Mouse (Mus musculus): ENCODE results near the gene Zfp276. TPM values are rescaled to one million over a fixed set of nuclear protein-coding genes. Genes with fewer than 3 reads are reported as not detected.
"Not testable (repeated sequence)": the region's sequence is repeated elsewhere in the genome, so short reads cannot be mapped to it uniquely, and the experiment has no call there.

Gene Zfp276
- polyA plus RNA-seq, 1 experiment from 2014 or later = 16.0 TPM

- peak overlapping the region; percentile 94 for H3K9ac ChIP-seq (ENCODE audit: low read depth, low read length)
- peaks cover 24% of the 10 kb centered on the region for H3K36me3 ChIP-seq (ENCODE audit: control insufficient read depth, insufficient read depth, low read length)
- H3K27ac ChIP-seq (ENCODE audit: low read depth, low read length) = peak overlapping the region; percentile 84
- H3K4me3 ChIP-seq (ENCODE audit: low read depth, low read length) = peak overlapping the region; percentile 99
- no peaks in the 10 kb centered on the region for H3K27me3 ChIP-seq (replicated peaks; ENCODE audit: control insufficient read depth, insufficient read depth, low read length)
- DNase-seq (ENCODE audit: low spot score) (no peak), ATAC-seq (replicated peaks; ENCODE audit: low FRiP score) (peak; percentile 32)
- peak overlapping the region; percentile 94 for H3K4me2 ChIP-seq
- under 1% methylated on average over 38 of the region's 40 CpGs for WGBS
- H3K4me1 ChIP-seq (replicated peaks; ENCODE audit: control insufficient read depth, insufficient read depth, low read length) = peaks cover 19% of the 10 kb centered on the region
- no peaks in the 10 kb centered on the region for H3K9me3 ChIP-seq (ENCODE audit: control insufficient read depth, low read length)
Observed at GRCm38 (mm10) chr8:123253451-123254098, 420 bp upstream of the Zfp276 start.

GRCm38 (mm10) chr8:123255170-123255569 lies 1.2 kb downstream of the Zfp276 start:
- no peak for DNase-seq (ENCODE audit: low spot score)
- Histone ChIP-seq H3K27ac (ENCODE audit: low read depth, low read length) (no peak overlapping the region), H3K27me3 (replicated peaks; ENCODE audit: control insufficient read depth, insufficient read depth, low read length) (no peaks in the 10 kb centered on the region), H3K4me1 (replicated peaks; ENCODE audit: control insufficient read depth, insufficient read depth, low read length) (peaks cover 19% of the 10 kb centered on the region), H3K4me3 (ENCODE audit: low read depth, low read length) (peak overlapping the region; percentile 99), H3K4me2 (peak overlapping the region; percentile 94), H3K36me3 (ENCODE audit: control insufficient read depth, insufficient read depth, low read length) (peaks cover 24% of the 10 kb centered on the region), H3K9me3 (ENCODE audit: control insufficient read depth, low read length) (no peaks in the 10 kb centered on the region), H3K9ac (ENCODE audit: low read depth, low read length) (peak overlapping the region; percentile 94)
- WGBS = 66% methylated on average over 6 of the region's 6 CpGs
- ATAC-seq (replicated peaks; ENCODE audit: low FRiP score) = no peak

- H3K9me3 ChIP-seq (ENCODE audit: control insufficient read depth, low read length) = no peaks in the 10 kb centered on the region
- no peak overlapping the region for H3K4me2 ChIP-seq
- H3K27ac ChIP-seq (ENCODE audit: low read depth, low read length) = no peak overlapping the region
- peaks cover 17% of the 10 kb centered on the region for H3K36me3 ChIP-seq (ENCODE audit: control insufficient read depth, insufficient read depth, low read length)
- H3K9ac ChIP-seq (ENCODE audit: low read depth, low read length) = no peak overlapping the region
- no peak for DNase-seq (ENCODE audit: low spot score)
- H3K27me3 ChIP-seq (replicated peaks; ENCODE audit: control insufficient read depth, insufficient read depth, low read length) = no peaks in the 10 kb centered on the region
- WGBS = 90% methylated on average over 3 of the region's 3 CpGs
- ATAC-seq (replicated peaks; ENCODE audit: low FRiP score) = no peak
- H3K4me3 ChIP-seq (ENCODE audit: low read depth, low read length) = no peak overlapping the region
- peaks cover 19% of the 10 kb centered on the region for H3K4me1 ChIP-seq (replicated peaks; ENCODE audit: control insufficient read depth, insufficient read depth, low read length)
Observed at GRCm38 (mm10) chr8:123257114-123257513, 3.1 kb downstream of the Zfp276 start.

GRCm38 (mm10) chr8:123257593-123257992 lies 3.6 kb downstream of the Zfp276 start:
- H3K36me3 ChIP-seq (ENCODE audit: control insufficient read depth, insufficient read depth, low read length) = peaks cover 17% of the 10 kb centered on the region
- H3K9ac ChIP-seq (ENCODE audit: low read depth, low read length); ATAC-seq (replicated peaks; ENCODE audit: low FRiP score): not testable (repeated sequence)

GRCm38 (mm10) chr8:123267926-123268656 lies 14.1 kb downstream of the Zfp276 start:
- DNase-seq (ENCODE audit: low spot score) (no peak), ATAC-seq (replicated peaks; ENCODE audit: low FRiP score) (0 out of 2 replicates have a peak, but pooled peaks have one; percentile 10)
- WGBS = 80% methylated on average over 14 of the region's 14 CpGs
- H3K4me1 ChIP-seq (replicated peaks; ENCODE audit: control insufficient read depth, insufficient read depth, low read length) = no peaks in the 10 kb centered on the region
- no peak overlapping the region for H3K9ac ChIP-seq (ENCODE audit: low read depth, low read length)
- H3K36me3 ChIP-seq (ENCODE audit: control insufficient read depth, insufficient read depth, low read length) = peaks cover 40% of the 10 kb centered on the region
- H3K4me2 ChIP-seq = no peak overlapping the region
- no peaks in the 10 kb centered on the region for H3K27me3 ChIP-seq (replicated peaks; ENCODE audit: control insufficient read depth, insufficient read depth, low read length)
- no peaks in the 10 kb centered on the region for H3K9me3 ChIP-seq (ENCODE audit: control insufficient read depth, low read length)
- H3K27ac ChIP-seq (ENCODE audit: low read depth, low read length) = no peak overlapping the region
- no peak overlapping the region for H3K4me3 ChIP-seq (ENCODE audit: low read depth, low read length)

More at GRCm38 (mm10) chr8:123257593-123257992, 3.6 kb downstream of the Zfp276 start:
- WGBS = 84% methylated on average over 8 of the region's 8 CpGs
- H3K9me3 ChIP-seq (ENCODE audit: control insufficient read depth, low read length); H3K27me3 ChIP-seq (replicated peaks; ENCODE audit: control insufficient read depth, insufficient read depth, low read length); DNase-seq (ENCODE audit: low spot score); H3K4me2 ChIP-seq; H3K27ac ChIP-seq (ENCODE audit: low read depth, low read length); H3K4me3 ChIP-seq (ENCODE audit: low read depth, low read length): not testable (repeated sequence)
- peaks cover 18% of the 10 kb centered on the region for H3K4me1 ChIP-seq (replicated peaks; ENCODE audit: control insufficient read depth, insufficient read depth, low read length)

GRCm38 (mm10) chr8:123271147-123271546 lies 17.2 kb downstream of the Zfp276 start:
- no peak overlapping the region for H3K9ac ChIP-seq (ENCODE audit: low read depth, low read length)
- H3K9me3 ChIP-seq (ENCODE audit: control insufficient read depth, low read length) = no peaks in the 10 kb centered on the region
- H3K36me3 ChIP-seq (ENCODE audit: control insufficient read depth, insufficient read depth, low read length) = peaks cover 29% of the 10 kb centered on the region
- no peak overlapping the region for H3K4me2 ChIP-seq
- no peak for ATAC-seq (replicated peaks; ENCODE audit: low FRiP score)
- no peak for DNase-seq (ENCODE audit: low spot score)
- H3K27ac ChIP-seq (ENCODE audit: low read depth, low read length) = no peak overlapping the region
- 89% methylated on average over 10 of the region's 10 CpGs for WGBS
- H3K4me3 ChIP-seq (ENCODE audit: low read depth, low read length) = no peak overlapping the region
- H3K4me1 ChIP-seq (replicated peaks; ENCODE audit: control insufficient read depth, insufficient read depth, low read length) = no peaks in the 10 kb centered on the region
- H3K27me3 ChIP-seq (replicated peaks; ENCODE audit: control insufficient read depth, insufficient read depth, low read length) = no peaks in the 10 kb centered on the region

- no peaks in the 10 kb centered on the region for H3K27me3 ChIP-seq (replicated peaks; ENCODE audit: control insufficient read depth, insufficient read depth, low read length)
- DNase-seq (ENCODE audit: low spot score) = no peak
- H3K9ac ChIP-seq (ENCODE audit: low read depth, low read length) = no peak overlapping the region
Observed at GRCm38 (mm10) chr8:123271901-123272300, 17.9 kb downstream of the Zfp276 start.

GRCm38 (mm10) chr8:123274447-123274846 lies 20.5 kb downstream of the Zfp276 start:
- H3K9me3 ChIP-seq (ENCODE audit: control insufficient read depth, low read length) = no peaks in the 10 kb centered on the region
- H3K36me3 ChIP-seq (ENCODE audit: control insufficient read depth, insufficient read depth, low read length) = peaks cover 13% of the 10 kb centered on the region; the same call in 1 of the 2 replicates
- H3K9ac ChIP-seq (ENCODE audit: low read depth, low read length) = no peak overlapping the region
- no peak overlapping the region for H3K4me3 ChIP-seq (ENCODE audit: low read depth, low read length)
- 88% methylated on average over 5 of the region's 5 CpGs for WGBS
- H3K4me2 ChIP-seq = no peak overlapping the region
- DNase-seq (ENCODE audit: low spot score) = no peak
- H3K4me1 ChIP-seq (replicated peaks; ENCODE audit: control insufficient read depth, insufficient read depth, low read length) = no peaks in the 10 kb centered on the region
- H3K27me3 ChIP-seq (replicated peaks; ENCODE audit: control insufficient read depth, insufficient read depth, low read length) = no peaks in the 10 kb centered on the region
- no peak for ATAC-seq (replicated peaks; ENCODE audit: low FRiP score)
- no peak overlapping the region for H3K27ac ChIP-seq (ENCODE audit: low read depth, low read length)

More at GRCm38 (mm10) chr8:123271901-123272300, 17.9 kb downstream of the Zfp276 start:
- no peaks in the 10 kb centered on the region for H3K9me3 ChIP-seq (ENCODE audit: control insufficient read depth, low read length)
- ATAC-seq (replicated peaks; ENCODE audit: low FRiP score) = no peak
- no peak overlapping the region for H3K4me3 ChIP-seq (ENCODE audit: low read depth, low read length)
- H3K4me1 ChIP-seq (replicated peaks; ENCODE audit: control insufficient read depth, insufficient read depth, low read length) = no peaks in the 10 kb centered on the region
- H3K4me2 ChIP-seq = no peak overlapping the region
- H3K27ac ChIP-seq (ENCODE audit: low read depth, low read length) = no peak overlapping the region
- H3K36me3 ChIP-seq (ENCODE audit: control insufficient read depth, insufficient read depth, low read length) = peaks cover 28% of the 10 kb centered on the region
- WGBS = 84% methylated on average over 4 of the region's 4 CpGs
